Mouse (Mus musculus): ENCODE data around the gene Tbc1d30. TPM values are rescaled to one million over a fixed set of nuclear protein-coding genes. Genes with fewer than 3 reads are reported as not detected.

Gene Tbc1d30
- polyA plus RNA-seq, 1 experiment, result 0.23 TPM

DNA sequence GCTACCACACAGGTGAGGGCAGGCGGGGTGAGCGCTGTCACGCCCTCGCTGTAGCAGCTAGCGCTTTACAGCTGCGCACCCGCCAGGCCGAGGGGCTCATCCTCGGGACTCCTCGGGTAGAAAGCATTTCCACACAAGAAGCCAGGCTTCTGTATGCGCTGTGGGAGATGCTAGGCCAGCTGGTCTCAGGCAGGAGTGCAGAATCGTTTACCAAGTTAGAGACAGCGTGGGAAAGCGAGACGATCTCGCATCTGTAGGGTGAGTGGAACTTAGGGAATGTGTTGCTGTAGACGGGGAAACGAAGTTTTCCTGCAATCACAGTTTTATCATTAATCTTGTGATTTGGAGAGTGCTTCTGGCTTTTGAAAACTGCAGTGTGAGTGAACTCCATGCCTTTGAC lies 30.2 kb upstream of the Tbc1d30 start:
- Histone ChIP-seq H3K27ac (ENCODE audit: insufficient read depth, low read length) (no peak overlapping the region), H3K4me1 (ENCODE audit: control insufficient read depth, insufficient read depth, low read length) (0 out of 2 replicates have a peak, but pooled peaks cover 3% of the 10 kb centered on the region), H3K4me3 (ENCODE audit: insufficient read depth, low read length) (no peak overlapping the region)
- TF ChIP-seq CTCF (IDR thresholded peaks at IDR 0.05; ENCODE audit: borderline replicate concordance, insufficient read depth, low read length) (no peak), POLR2A (IDR thresholded peaks at IDR 0.05; ENCODE audit: low read depth, low read length) (no peak)

DNA sequence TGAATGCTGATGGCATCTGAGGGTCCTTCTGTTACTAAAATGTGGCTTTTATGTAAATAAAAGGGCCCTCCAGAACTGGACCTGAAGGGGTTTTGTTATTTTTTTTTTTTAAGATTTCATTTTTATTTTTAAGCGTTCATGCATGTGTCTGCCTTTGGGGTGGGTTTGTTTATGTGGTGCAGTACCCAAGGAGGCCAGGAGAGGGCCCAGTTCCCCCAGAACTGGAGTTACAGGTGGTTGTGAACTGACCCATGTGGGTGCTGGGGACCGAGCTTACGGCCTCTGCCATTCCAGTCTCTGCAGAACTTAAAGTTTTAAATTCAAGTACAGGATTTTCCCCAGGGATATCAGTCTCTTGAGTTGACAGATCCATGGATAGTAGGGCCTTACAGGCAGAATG lies 28.3 kb upstream of the Tbc1d30 start:
- H3K4me3 ChIP-seq (ENCODE audit: insufficient read depth, low read length), result no peak overlapping the region
- TF ChIP-seq POLR2A (IDR thresholded peaks at IDR 0.05; ENCODE audit: low read depth, low read length) (no peak), CTCF (IDR thresholded peaks at IDR 0.05; ENCODE audit: borderline replicate concordance, insufficient read depth, low read length) (no peak)
- H3K27ac ChIP-seq (ENCODE audit: insufficient read depth, low read length), result no peak overlapping the region
- H3K4me1 ChIP-seq (ENCODE audit: control insufficient read depth, insufficient read depth, low read length), result peaks cover 4% of the 10 kb centered on the region; the same call in 1 of the 2 replicates

GRCm38 (mm10) chr10:121376530-121377271 lies 25.6 kb upstream of the Tbc1d30 start:
- H3K4me3 ChIP-seq (ENCODE audit: insufficient read depth, low read length), result no peak overlapping the region
- TF ChIP-seq CTCF (IDR thresholded peaks at IDR 0.05; ENCODE audit: borderline replicate concordance, insufficient read depth, low read length) (no peak), POLR2A (IDR thresholded peaks at IDR 0.05; ENCODE audit: low read depth, low read length) (no peak)
- peaks cover 4% of the 10 kb centered on the region; the same call in 1 of the 2 replicates for H3K4me1 ChIP-seq (ENCODE audit: control insufficient read depth, insufficient read depth, low read length)
- no peak overlapping the region for H3K27ac ChIP-seq (ENCODE audit: insufficient read depth, low read length)

GRCm38 (mm10) chr10:121375649-121376493 lies 24.8 kb upstream of the Tbc1d30 start:
- TF ChIP-seq POLR2A (IDR thresholded peaks at IDR 0.05; ENCODE audit: low read depth, low read length), result no peak
- TF ChIP-seq CTCF (IDR thresholded peaks at IDR 0.05; ENCODE audit: borderline replicate concordance, insufficient read depth, low read length), result no peak

DNA sequence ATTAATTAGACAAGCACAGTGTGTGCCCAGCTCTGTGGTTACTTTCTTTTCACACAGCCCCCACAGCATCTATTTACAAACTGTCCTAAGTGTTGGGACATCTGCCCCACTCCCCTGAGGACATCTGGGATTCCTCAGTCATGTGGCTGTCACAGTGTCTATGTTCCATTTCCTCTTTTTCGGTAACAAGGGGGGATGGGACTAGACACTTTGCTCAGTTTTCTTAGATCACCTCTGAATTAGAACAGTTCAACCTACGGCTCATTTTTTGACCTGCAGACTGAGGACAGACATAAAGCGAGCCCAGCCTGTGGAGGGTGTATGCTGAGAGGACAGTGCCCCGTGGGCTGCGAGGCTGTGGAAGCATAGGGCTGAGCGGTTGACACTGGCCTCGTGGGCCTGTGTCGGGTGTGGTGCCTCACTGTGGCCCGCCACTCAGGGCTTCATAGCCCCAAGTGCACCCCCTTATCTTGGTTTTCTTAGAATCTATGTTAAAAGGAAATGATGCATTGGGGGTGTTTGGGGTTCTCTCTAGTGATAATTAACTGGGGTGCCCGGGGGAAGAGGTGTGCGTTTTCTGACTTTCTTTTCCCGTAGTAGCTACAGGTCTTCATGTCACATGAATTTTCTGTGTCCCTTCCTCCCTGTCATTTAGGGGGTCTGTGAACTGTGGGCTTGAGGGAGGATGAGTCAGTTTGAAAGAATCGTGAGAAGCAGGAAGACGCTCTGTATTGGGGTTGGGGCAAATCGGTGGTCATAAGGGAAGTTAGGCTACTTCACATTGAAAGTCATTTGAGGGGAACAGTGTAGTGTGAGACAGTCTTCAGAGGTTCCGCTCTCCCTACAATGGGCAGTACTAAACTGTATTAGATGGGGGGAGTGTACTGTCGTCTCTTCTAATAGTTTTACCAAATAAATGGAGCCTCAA lies 23.9 kb upstream of the Tbc1d30 start:
- H3K27ac ChIP-seq (ENCODE audit: insufficient read depth, low read length), result no peak overlapping the region
- no peak overlapping the region for H3K4me3 ChIP-seq (ENCODE audit: insufficient read depth, low read length)
- no peak for TF ChIP-seq POLR2A (IDR thresholded peaks at IDR 0.05; ENCODE audit: low read depth, low read length)
- no peak for TF ChIP-seq CTCF (IDR thresholded peaks at IDR 0.05; ENCODE audit: borderline replicate concordance, insufficient read depth, low read length)
- H3K4me1 ChIP-seq (ENCODE audit: control insufficient read depth, insufficient read depth, low read length), result peaks cover 4% of the 10 kb centered on the region; the same call in 1 of the 2 replicates

More at GRCm38 (mm10) chr10:121375649-121376493, 24.8 kb upstream of the Tbc1d30 start:
- Histone ChIP-seq H3K4me1 (ENCODE audit: control insufficient read depth, insufficient read depth, low read length) (peaks cover 4% of the 10 kb centered on the region; the same call in 1 of the 2 replicates), H3K27ac (ENCODE audit: insufficient read depth, low read length) (no peak overlapping the region), H3K4me3 (ENCODE audit: insufficient read depth, low read length) (no peak overlapping the region)

GRCm38 (mm10) chr10:121374013-121374412 lies 22.9 kb upstream of the Tbc1d30 start:
- H3K4me3 ChIP-seq (ENCODE audit: insufficient read depth, low read length), result no peak overlapping the region
- H3K27ac ChIP-seq (ENCODE audit: insufficient read depth, low read length), result no peak overlapping the region
- TF ChIP-seq CTCF (IDR thresholded peaks at IDR 0.05; ENCODE audit: borderline replicate concordance, insufficient read depth, low read length) (no peak), POLR2A (IDR thresholded peaks at IDR 0.05; ENCODE audit: low read depth, low read length) (no peak)
- peaks cover 4% of the 10 kb centered on the region; the same call in 1 of the 2 replicates for H3K4me1 ChIP-seq (ENCODE audit: control insufficient read depth, insufficient read depth, low read length)

DNA sequence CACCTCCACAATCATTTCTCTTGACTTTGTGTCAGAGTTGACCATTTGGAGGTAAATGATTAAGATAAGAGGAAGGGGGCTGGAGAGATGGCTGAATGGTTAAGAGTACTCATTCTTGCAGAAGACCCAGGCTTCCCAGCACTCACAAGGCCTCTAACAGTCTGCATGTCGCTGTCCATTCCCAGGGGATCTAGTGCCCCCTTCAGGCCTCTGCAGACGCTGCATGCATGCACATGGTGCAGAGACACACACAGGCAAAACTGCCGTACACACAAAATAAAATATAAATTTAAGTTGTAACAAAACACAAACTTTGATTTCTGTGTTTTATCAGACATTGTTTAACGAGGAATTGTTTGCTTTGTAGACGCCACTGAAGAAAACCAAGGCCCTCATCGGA lies 19.7 kb upstream of the Tbc1d30 start:
- TF ChIP-seq POLR2A (IDR thresholded peaks at IDR 0.05; ENCODE audit: low read depth, low read length) (no peak), CTCF (IDR thresholded peaks at IDR 0.05; ENCODE audit: borderline replicate concordance, insufficient read depth, low read length) (no peak)
- no peak overlapping the region for H3K4me3 ChIP-seq (ENCODE audit: insufficient read depth, low read length)
- no peak overlapping the region for H3K27ac ChIP-seq (ENCODE audit: insufficient read depth, low read length)
- peaks cover 4% of the 10 kb centered on the region for H3K4me1 ChIP-seq (ENCODE audit: control insufficient read depth, insufficient read depth, low read length)

GRCm38 (mm10) chr10:121368783-121369465 lies 17.8 kb upstream of the Tbc1d30 start:
- Histone ChIP-seq H3K4me3 (ENCODE audit: insufficient read depth, low read length) (no peak overlapping the region), H3K4me1 (ENCODE audit: control insufficient read depth, insufficient read depth, low read length) (peaks cover 4% of the 10 kb centered on the region; the same call in 1 of the 2 replicates), H3K27ac (ENCODE audit: insufficient read depth, low read length) (no peak overlapping the region)
- TF ChIP-seq CTCF (IDR thresholded peaks at IDR 0.05; ENCODE audit: borderline replicate concordance, insufficient read depth, low read length) (no peak), POLR2A (IDR thresholded peaks at IDR 0.05; ENCODE audit: low read depth, low read length) (no peak)

Data from embryonic fibroblast, embryonic 13.5 days (primary cell).